Mouse (Mus musculus): ENCODE results near the gene Thsd1.

Thsd1 gene

DNA sequence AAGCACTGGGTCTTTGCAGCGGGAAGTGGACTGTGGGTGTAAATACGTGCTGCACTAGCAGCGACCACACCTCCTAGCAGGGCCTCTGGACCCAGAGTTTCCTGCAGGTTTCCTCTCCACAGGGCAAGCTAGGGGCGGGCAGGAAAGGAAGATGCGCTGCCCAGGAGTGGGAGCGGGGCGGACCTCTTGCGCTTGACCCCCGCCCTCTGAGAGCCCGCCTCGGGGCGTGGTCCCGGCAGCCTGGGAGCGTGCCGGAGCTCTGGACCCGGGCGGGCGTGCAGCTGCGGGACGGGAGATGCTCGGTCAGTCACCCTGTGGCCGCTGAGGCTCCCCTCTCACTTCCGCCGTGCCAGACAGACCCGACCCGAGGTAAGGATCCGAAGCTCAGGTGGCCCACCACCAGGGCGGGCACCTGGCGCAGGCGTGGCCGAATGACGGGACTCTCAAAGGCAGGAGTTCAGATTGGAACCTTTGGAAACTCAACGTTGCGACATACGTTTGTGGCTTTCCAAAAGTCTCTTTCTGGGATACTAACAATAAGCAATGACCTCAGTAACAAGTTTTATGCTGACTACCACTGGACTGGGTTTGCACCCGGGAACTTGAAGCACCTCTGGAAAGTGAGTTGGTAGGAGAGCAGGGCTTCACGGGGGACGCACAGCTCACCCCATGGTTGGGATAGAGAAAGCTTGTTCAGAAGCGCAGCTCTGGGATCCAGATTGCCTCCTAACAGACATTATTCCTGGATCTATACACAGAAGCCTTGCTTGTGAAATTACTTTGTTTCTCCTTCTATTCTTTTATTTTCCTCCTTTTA is at the start of gene Thsd1:
TSS of gene Thsd1 (plus strand) at position 253 of the 817 bp plus-strand sequence.
- peak; percentile 46 to 67 for DNase-seq (ENCODE audit: low spot score in 2 of 2)

- DNase-seq (ENCODE audit: low spot score in 2 of 2): no peak
Observed at GRCm38 (mm10) chr8:22184884-22185283, 42.2 kb upstream of the Thsd1 start.

GRCm38 (mm10) chr8:22185431-22186397 is 41.4 kb upstream of the Thsd1 start, which contains the start of gene Ckap2:
TSS of gene Ckap2 (minus strand) at chr8:22185819.
- peak; percentile 87 to 92 for DNase-seq (ENCODE audit: low spot score in 2 of 2)

- peak; percentile 86 to 87 for DNase-seq (ENCODE audit: low spot score in 2 of 2)
Observed at GRCm38 (mm10) chr8:22192660-22193431, 34.3 kb upstream of the Thsd1 start, which contains the start of gene Vps36. TSS of gene Vps36 (plus strand) at chr8:22192809.

DNA sequence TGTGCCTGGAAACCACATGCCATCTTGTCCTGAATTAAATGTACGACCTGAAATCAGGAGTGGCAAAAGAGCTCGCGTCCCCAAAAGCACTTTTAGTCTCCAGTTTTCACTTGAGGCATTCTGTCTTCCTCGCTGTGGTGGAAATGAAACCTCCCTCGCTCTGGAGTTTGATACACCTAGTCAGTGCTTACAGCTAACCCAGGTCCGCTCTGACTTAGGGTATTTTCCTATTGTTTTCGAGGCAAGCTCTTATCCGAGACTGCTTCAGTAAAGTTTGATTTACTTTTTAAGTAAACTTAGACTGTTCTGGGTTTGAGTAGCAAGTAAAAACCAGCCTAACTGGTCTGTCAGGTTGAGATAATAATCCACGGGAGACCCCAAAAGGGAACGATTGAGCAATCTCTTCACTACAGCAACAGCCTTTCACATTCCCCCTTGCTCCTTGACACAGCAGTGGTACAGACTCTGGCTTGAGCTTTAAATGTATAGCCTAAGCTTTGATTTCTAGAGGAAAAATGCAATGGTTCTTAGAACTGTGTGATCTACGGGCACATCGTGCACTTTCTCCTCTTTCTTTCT is 33.6 kb upstream of the Thsd1 start:
- DNase-seq (ENCODE audit: low spot score in 2 of 2): no peak

DNA sequence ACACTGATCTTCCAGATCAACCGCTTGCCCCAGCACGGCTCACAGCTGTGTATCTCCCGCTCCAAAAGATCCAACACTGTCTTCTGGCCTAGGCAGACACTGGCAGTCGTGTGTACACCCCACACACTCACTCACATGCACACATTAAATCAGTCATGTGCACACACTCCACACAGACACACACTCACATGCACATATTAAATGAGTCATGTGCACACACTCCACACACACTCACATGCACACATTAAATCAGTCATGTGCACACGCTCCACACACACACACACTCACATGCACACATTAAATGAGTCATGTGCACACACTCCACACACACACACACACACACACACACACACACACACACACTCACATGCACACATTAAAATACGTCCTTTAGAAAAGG is 29.2 kb upstream of the Thsd1 start:
- no peak for DNase-seq (ENCODE audit: low spot score in 2 of 2)

- no peak for DNase-seq (ENCODE audit: low spot score in 2 of 2)
Observed at GRCm38 (mm10) chr8:22199481-22199880, 27.6 kb upstream of the Thsd1 start.

DNA sequence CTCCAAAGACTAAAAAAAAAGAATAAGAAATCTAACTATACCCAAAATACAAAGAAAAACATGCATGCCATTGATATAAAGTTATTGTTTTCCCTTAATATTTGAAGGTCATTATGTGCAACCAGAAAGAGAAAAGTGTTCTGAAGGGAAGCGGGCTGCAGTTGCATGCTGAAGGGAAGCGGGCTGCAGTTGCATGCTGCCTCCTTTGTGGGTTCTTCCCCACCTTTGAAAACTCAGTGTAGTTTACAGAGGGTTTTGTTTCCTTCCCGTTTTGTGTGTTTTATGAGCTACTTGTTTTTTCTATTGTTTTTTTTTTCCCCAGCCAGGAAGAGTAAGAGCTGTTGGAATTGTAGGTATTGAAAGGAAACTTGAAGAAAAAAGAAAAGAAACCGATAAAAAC is 19.6 kb upstream of the Thsd1 start:
- no peak for DNase-seq (ENCODE audit: low spot score in 2 of 2)

DNA sequence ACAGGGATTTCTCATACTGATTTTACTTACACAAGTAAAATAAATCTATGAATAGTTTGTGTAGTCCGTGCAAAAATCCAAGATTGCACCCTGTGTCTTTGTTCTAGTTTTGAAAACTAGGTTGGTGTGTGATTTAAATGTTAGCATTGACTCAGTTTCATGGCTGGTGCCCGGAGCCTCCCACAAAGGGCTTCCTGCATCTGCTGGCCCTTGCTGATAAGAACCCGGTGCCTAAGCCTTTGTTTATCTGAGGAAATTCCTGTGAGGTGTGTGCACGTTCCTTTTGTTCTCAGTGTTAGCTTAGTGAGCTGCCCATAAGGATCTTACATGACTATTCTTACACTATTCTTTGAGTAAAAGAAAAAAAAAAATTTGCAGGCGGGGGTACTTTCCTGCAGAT is 18.1 kb upstream of the Thsd1 start:
- DNase-seq (ENCODE audit: low spot score in 2 of 2): no peak

DNA sequence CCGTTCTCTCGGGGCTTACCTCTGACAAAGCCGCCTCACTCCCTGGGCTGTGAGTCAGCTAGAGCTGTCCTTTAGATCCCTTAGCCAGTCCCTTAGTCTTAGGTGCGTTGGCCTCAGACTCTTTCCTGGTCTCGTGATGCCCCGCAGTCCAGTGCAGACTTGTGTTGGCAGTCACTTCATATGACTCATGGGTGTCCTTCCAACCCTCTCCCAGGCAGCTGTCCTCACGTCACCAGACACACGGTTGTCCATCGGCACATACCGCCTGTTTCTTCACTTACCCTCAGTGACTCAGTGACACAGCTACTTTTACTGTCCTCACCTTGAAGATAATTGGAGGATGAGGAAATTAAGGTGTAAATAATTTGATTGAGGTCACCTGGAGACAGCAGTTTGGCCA is 12.3 kb upstream of the Thsd1 start:
- peak in 1 of 2 experiments; percentile 22 for DNase-seq (ENCODE audit: low spot score in 2 of 2)

DNA sequence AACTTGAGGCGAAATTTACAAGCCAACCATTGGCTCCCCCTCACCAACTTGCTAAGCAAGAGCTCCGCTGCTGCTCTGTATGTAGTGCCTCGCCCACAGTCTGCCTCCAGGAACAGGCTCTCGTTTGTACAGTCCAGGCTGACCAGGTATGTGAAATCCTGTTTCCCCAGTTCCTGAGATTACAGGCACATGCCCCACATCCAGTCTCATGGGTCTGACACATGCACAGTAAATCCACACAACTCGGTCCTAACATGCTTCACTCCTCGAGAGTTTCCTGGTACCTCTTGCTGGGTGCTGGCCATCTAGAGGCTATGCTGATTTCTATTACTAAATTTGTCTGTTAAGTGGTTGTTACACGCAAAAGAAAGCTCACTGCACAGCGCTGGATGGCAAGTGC is 752 bp upstream of the Thsd1 start:
- no peak for DNase-seq (ENCODE audit: low spot score in 2 of 2)

- DNase-seq (ENCODE audit: low spot score in 2 of 2): no peak
Observed at GRCm38 (mm10) chr8:22228621-22229020, 1.5 kb downstream of the Thsd1 start.

DNA sequence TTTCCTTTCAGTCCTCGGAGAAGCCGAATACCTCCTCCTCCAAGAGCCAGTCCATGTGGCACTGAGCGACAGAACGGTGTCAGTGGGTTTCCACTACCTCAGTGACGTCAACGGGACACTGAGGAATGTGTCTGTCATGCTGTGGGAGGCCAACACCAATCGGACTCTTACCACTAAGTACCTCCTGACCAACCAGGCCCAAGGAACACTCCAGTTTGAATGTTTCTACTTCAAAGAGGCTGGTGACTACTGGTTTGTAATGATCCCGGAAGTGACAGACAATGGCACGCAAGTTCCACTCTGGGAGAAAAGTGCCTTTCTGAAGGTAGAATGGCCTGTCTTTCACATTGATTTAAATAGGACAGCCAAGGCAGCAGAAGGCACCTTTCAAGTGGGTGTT is 15.9 kb downstream of the Thsd1 start:
- no peak for DNase-seq (ENCODE audit: low spot score in 2 of 2)

- DNase-seq (ENCODE audit: low spot score in 2 of 2): no peak
Observed at GRCm38 (mm10) chr8:22245663-22246062, 18.6 kb downstream of the Thsd1 start.

GRCm38 (mm10) chr8:22247956-22248355 is 20.8 kb downstream of the Thsd1 start:
- DNase-seq (ENCODE audit: low spot score in 2 of 2): no peak

GRCm38 (mm10) chr8:22249080-22249479 is 22.0 kb downstream of the Thsd1 start:
- no peak for DNase-seq (ENCODE audit: low spot score in 2 of 2)

DNA sequence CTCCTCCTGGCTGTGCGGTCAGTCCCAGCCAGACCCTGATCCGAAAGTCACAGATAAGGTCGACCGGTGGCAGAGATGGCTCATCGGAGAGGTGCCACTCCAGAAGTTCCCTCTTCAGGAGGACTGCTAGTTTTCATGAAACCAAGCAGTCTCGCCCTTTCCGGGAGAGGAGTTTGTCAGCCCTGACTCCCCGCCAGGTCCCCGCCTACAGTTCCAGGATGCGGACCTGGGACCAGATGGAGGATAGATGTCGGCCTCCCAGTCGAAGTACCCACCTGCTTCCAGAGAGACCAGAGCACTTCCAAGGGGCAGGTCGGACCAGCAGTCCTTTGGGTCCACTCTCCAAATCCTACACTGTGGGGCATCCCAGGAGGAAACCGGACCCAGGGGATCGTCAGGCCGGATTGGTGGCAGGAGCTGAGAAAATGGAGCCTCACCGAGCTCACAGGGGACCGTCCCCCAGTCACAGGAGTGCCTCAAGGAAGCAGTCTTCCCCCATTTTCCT is 31.9 kb downstream of the Thsd1 start:
- no peak for DNase-seq (ENCODE audit: low spot score in 2 of 2)

DNA sequence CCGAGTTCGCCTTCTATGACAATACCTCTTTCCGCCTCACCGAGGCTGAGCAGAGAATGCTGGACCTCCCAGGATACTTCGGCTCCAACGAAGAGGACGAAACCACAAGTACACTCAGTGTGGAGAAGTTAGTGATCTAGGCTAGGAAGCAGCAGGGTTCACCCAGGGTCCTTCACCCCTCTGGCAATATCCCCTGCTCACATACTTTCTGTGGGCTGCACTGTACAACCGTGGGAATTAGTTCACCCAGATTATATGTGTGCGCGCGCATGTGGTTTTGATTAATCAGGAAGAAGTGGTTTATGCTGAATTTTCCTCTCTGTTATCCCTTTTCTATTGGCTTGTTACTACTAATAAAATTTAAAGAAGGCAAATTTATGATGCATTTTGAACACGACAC is 32.4 kb downstream of the Thsd1 start:
- peak in 1 of 2 experiments; percentile 56 for DNase-seq (ENCODE audit: low spot score in 2 of 2)

DNA sequence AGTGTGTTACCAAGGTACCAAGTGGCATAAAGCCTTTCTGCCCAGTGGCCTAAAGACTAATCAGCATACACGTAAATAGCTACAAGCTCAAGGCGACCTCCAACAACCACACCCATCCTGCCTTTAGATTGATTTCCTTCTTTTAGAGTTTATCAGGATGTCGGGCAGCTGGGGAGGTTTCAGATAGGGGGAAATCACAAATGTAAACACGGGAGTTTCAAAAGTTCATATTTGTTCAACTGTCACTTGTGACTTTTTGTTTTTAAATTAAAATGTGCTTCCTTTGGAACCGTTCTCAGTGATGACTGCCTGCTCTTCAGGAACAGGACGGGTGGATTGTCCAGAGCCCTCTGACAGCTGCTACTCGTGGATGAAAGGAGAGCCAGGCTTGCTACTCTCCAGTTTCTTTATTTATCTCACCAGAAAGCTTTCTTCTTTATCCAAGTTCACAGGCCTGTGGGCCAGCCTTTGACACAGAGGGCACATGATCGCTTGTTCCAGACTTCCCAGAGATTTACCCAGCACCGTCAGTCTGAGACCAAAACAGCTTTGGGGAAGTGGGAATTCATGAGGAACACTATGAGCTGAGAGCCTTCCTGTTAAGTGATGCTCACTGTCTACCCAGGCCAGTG is 33.1 kb downstream of the Thsd1 start:
- DNase-seq (ENCODE audit: low spot score in 2 of 2): peak in 1 of 2 experiments; percentile 30

DNA sequence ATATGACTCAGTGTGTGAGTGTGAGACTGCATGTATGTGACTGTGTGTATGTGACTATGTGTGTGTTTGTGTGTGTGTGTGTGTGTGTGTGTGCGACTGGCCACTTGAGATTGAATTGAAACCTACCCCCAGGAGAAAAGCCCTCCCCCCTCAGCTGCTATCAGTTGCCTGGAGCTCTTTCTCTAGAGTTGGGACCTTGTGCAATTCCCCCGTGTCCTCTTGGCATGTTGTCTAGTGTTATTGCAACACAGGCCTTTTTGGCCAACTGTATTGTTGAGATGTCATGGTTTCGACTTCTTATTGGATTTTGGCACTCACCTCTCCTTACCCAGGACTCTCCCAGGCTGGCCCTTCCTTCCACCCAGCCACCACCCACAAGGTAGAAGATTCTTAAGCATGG is 35.2 kb downstream of the Thsd1 start:
- DNase-seq (ENCODE audit: low spot score in 2 of 2): peak in 1 of 2 experiments; percentile 4

DNA sequence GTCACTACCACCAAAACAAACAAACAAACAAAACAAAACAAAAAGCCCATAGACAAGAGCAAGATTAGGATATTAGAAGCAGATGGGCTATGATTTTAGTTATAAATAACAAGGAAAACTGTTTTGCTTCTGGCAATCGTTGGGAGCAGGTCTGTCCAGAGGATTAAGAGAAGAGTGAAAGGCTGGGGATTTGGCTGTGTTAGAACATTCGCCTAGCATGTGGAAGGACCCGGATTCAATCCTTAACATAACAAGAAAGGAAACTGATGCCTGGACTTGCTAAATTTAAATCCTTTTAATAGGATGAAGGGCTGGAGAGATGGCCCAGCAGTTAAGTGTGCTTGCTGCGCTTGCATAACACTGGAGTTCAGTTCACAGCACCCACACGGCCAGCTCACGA is 37.2 kb downstream of the Thsd1 start:
- DNase-seq (ENCODE audit: low spot score in 2 of 2): no peak
